Mouse (Mus musculus): Measurements from ENCODE around the gene Polh. TPM values are rescaled to one million over a fixed set of nuclear protein-coding genes. Genes with fewer than 3 reads are reported as not detected.

Polh gene
- polyA plus RNA-seq, 1 experiment from 2014 or later: 10.3 TPM

- DNase-seq (ENCODE audit: low spot score) (no peak), ATAC-seq (ENCODE audit: insufficient number of reproducible peaks, low FRiP score, low TSS enrichment, low read depth) (no peak)
- H3K4me2 ChIP-seq (ENCODE audit: low read depth, severe bottlenecking): no peak overlapping the region
- no peaks in the 10 kb centered on the region for H3K9me3 ChIP-seq (ENCODE audit: control insufficient read depth, low read length)
- no peak overlapping the region for H3K27ac ChIP-seq (replicated peaks; ENCODE audit: low read depth, low read length)
- no peaks in the 10 kb centered on the region for H3K27me3 ChIP-seq (ENCODE audit: control insufficient read depth, insufficient read depth, low read length)
- no peak overlapping the region for H3K9ac ChIP-seq (ENCODE audit: low read length)
- no peaks in the 10 kb centered on the region; the same call in 1 of the 2 replicates for H3K4me1 ChIP-seq (ENCODE audit: control insufficient read depth, insufficient read depth, low read length)
- H3K4me3 ChIP-seq (ENCODE audit: low read depth, low read length): no peak overlapping the region
- WGBS: 91% methylated on average over 12 of the region's 12 CpGs
- H3K36me3 ChIP-seq (ENCODE audit: control insufficient read depth, insufficient read depth, low read length): peaks cover 40% of the 10 kb centered on the region
Measured at GRCm38 (mm10) chr17:46165460-46165859, 37.0 kb downstream of the Polh start.

GRCm38 (mm10) chr17:46164791-46165190 lies 37.7 kb downstream of the Polh start:
- peaks cover 40% of the 10 kb centered on the region for H3K36me3 ChIP-seq (ENCODE audit: control insufficient read depth, insufficient read depth, low read length)
- H3K27ac ChIP-seq (replicated peaks; ENCODE audit: low read depth, low read length): no peak overlapping the region
- H3K4me1 ChIP-seq (ENCODE audit: control insufficient read depth, insufficient read depth, low read length): peaks cover 1% of the 10 kb centered on the region; the same call in 1 of the 2 replicates
- H3K27me3 ChIP-seq (ENCODE audit: control insufficient read depth, insufficient read depth, low read length): no peaks in the 10 kb centered on the region
- WGBS: 95% methylated on average over 10 of the region's 10 CpGs
- H3K4me2 ChIP-seq (ENCODE audit: low read depth, severe bottlenecking): no peak overlapping the region
- H3K9me3 ChIP-seq (ENCODE audit: control insufficient read depth, low read length): no peaks in the 10 kb centered on the region
- DNase-seq (ENCODE audit: low spot score) (no peak), ATAC-seq (ENCODE audit: insufficient number of reproducible peaks, low FRiP score, low TSS enrichment, low read depth) (no peak)
- no peak overlapping the region for H3K4me3 ChIP-seq (ENCODE audit: low read depth, low read length)
- no peak overlapping the region for H3K9ac ChIP-seq (ENCODE audit: low read length)

GRCm38 (mm10) chr17:46164301-46164700 lies 38.1 kb downstream of the Polh start:
- Histone ChIP-seq H3K4me3 (ENCODE audit: low read depth, low read length) (no peak overlapping the region), H3K4me1 (ENCODE audit: control insufficient read depth, insufficient read depth, low read length) (peaks cover 4% of the 10 kb centered on the region; the same call in 1 of the 2 replicates), H3K36me3 (ENCODE audit: control insufficient read depth, insufficient read depth, low read length) (peaks cover 36% of the 10 kb centered on the region), H3K9me3 (ENCODE audit: control insufficient read depth, low read length) (no peaks in the 10 kb centered on the region), H3K27me3 (ENCODE audit: control insufficient read depth, insufficient read depth, low read length) (no peaks in the 10 kb centered on the region), H3K27ac (replicated peaks; ENCODE audit: low read depth, low read length) (no peak overlapping the region), H3K4me2 (ENCODE audit: low read depth, severe bottlenecking) (no peak overlapping the region), H3K9ac (ENCODE audit: low read length) (no peak overlapping the region)
- ATAC-seq (ENCODE audit: insufficient number of reproducible peaks, low FRiP score, low TSS enrichment, low read depth) (no peak), DNase-seq (ENCODE audit: low spot score) (no peak)
- WGBS: 95% methylated on average over 8 of the region's 8 CpGs

GRCm38 (mm10) chr17:46162951-46163421 lies 39.5 kb downstream of the Polh start:
- Histone ChIP-seq H3K4me3 (ENCODE audit: low read depth, low read length) (no peak overlapping the region), H3K4me2 (ENCODE audit: low read depth, severe bottlenecking) (no peak overlapping the region)
- WGBS: 86% methylated on average over 9 of the region's 9 CpGs

GRCm38 (mm10) chr17:46162551-46162950 lies 39.9 kb downstream of the Polh start:
- ATAC-seq (ENCODE audit: insufficient number of reproducible peaks, low FRiP score, low TSS enrichment, low read depth): no peak
- Histone ChIP-seq H3K27ac (replicated peaks; ENCODE audit: low read depth, low read length) (no peak overlapping the region), H3K36me3 (ENCODE audit: control insufficient read depth, insufficient read depth, low read length) (peaks cover 27% of the 10 kb centered on the region), H3K27me3 (ENCODE audit: control insufficient read depth, insufficient read depth, low read length) (no peaks in the 10 kb centered on the region), H3K9ac (ENCODE audit: low read length) (no peak overlapping the region), H3K4me3 (ENCODE audit: low read depth, low read length) (no peak overlapping the region), H3K4me2 (ENCODE audit: low read depth, severe bottlenecking) (no peak overlapping the region), H3K4me1 (ENCODE audit: control insufficient read depth, insufficient read depth, low read length) (peaks cover 4% of the 10 kb centered on the region; the same call in 1 of the 2 replicates), H3K9me3 (ENCODE audit: control insufficient read depth, low read length) (no peaks in the 10 kb centered on the region)
- DNase-seq (ENCODE audit: low spot score): no peak
- 94% methylated on average over 7 of the region's 7 CpGs for WGBS

More at GRCm38 (mm10) chr17:46162951-46163421, 39.5 kb downstream of the Polh start:
- peaks cover 4% of the 10 kb centered on the region; the same call in 1 of the 2 replicates for H3K4me1 ChIP-seq (ENCODE audit: control insufficient read depth, insufficient read depth, low read length)
- ATAC-seq (ENCODE audit: insufficient number of reproducible peaks, low FRiP score, low TSS enrichment, low read depth) (no peak), DNase-seq (ENCODE audit: low spot score) (no peak)
- H3K9me3 ChIP-seq (ENCODE audit: control insufficient read depth, low read length): no peaks in the 10 kb centered on the region
- H3K27ac ChIP-seq (replicated peaks; ENCODE audit: low read depth, low read length): no peak overlapping the region
- H3K9ac ChIP-seq (ENCODE audit: low read length): no peak overlapping the region
- H3K27me3 ChIP-seq (ENCODE audit: control insufficient read depth, insufficient read depth, low read length): no peaks in the 10 kb centered on the region
- H3K36me3 ChIP-seq (ENCODE audit: control insufficient read depth, insufficient read depth, low read length): peaks cover 30% of the 10 kb centered on the region

- no peak for ATAC-seq (ENCODE audit: insufficient number of reproducible peaks, low FRiP score, low TSS enrichment, low read depth)
- Histone ChIP-seq H3K27ac (replicated peaks; ENCODE audit: low read depth, low read length) (no peak overlapping the region), H3K9me3 (ENCODE audit: control insufficient read depth, low read length) (no peaks in the 10 kb centered on the region), H3K27me3 (ENCODE audit: control insufficient read depth, insufficient read depth, low read length) (no peaks in the 10 kb centered on the region), H3K4me2 (ENCODE audit: low read depth, severe bottlenecking) (peak overlapping the region; percentile 76), H3K36me3 (ENCODE audit: control insufficient read depth, insufficient read depth, low read length) (peaks cover 23% of the 10 kb centered on the region), H3K4me3 (ENCODE audit: low read depth, low read length) (peak overlapping the region; percentile 77), H3K4me1 (ENCODE audit: control insufficient read depth, insufficient read depth, low read length) (peaks cover 4% of the 10 kb centered on the region; the same call in 1 of the 2 replicates), H3K9ac (ENCODE audit: low read length) (peak overlapping the region; percentile 79)
- WGBS: 50% methylated on average over 9 of the region's 9 CpGs
- no peak for DNase-seq (ENCODE audit: low spot score)
Measured at GRCm38 (mm10) chr17:46161710-46162109, 40.7 kb downstream of the Polh start.

- Histone ChIP-seq H3K4me3 (ENCODE audit: low read depth, low read length) (peak overlapping the region; percentile 77), H3K9ac (ENCODE audit: low read length) (peak overlapping the region; percentile 79), H3K4me2 (ENCODE audit: low read depth, severe bottlenecking) (peak overlapping the region; percentile 76), H3K27me3 (ENCODE audit: control insufficient read depth, insufficient read depth, low read length) (no peaks in the 10 kb centered on the region), H3K27ac (replicated peaks; ENCODE audit: low read depth, low read length) (peak overlapping the region; percentile 42), H3K9me3 (ENCODE audit: control insufficient read depth, low read length) (no peaks in the 10 kb centered on the region), H3K36me3 (ENCODE audit: control insufficient read depth, insufficient read depth, low read length) (peaks cover 18% of the 10 kb centered on the region), H3K4me1 (ENCODE audit: control insufficient read depth, insufficient read depth, low read length) (peaks cover 4% of the 10 kb centered on the region; the same call in 1 of the 2 replicates)
- 1% methylated on average over 19 of the region's 19 CpGs for WGBS
- DNase-seq (ENCODE audit: low spot score) (peak; percentile 69), ATAC-seq (ENCODE audit: insufficient number of reproducible peaks, low FRiP score, low TSS enrichment, low read depth) (peak; percentile 23; the same call in 1 of the 2 replicates)
Measured at GRCm38 (mm10) chr17:46161179-46161578, 41.3 kb downstream of the Polh start.

- H3K4me1 ChIP-seq (ENCODE audit: control insufficient read depth, insufficient read depth, low read length): peaks cover 4% of the 10 kb centered on the region; the same call in 1 of the 2 replicates
- H3K27ac ChIP-seq (replicated peaks; ENCODE audit: low read depth, low read length): peak within 1 kb of the TSS; percentile 62
- peak within 1 kb of the TSS; percentile 77 for H3K4me3 ChIP-seq (ENCODE audit: low read depth, low read length)
- peak within 1 kb of the TSS; percentile 76 for H3K4me2 ChIP-seq (ENCODE audit: low read depth, severe bottlenecking)
- no peaks in the 10 kb centered on the region for H3K9me3 ChIP-seq (ENCODE audit: control insufficient read depth, low read length)
- ATAC-seq (ENCODE audit: insufficient number of reproducible peaks, low FRiP score, low TSS enrichment, low read depth) (peak; percentile 90), DNase-seq (ENCODE audit: low spot score) (peak; percentile 96)
- WGBS: under 1% methylated on average over 23 of the region's 23 CpGs
- no peaks in the 10 kb centered on the region for H3K27me3 ChIP-seq (ENCODE audit: control insufficient read depth, insufficient read depth, low read length)
- peaks cover 13% of the 10 kb centered on the region for H3K36me3 ChIP-seq (ENCODE audit: control insufficient read depth, insufficient read depth, low read length)
- peak within 1 kb of the TSS; percentile 79 for H3K9ac ChIP-seq (ENCODE audit: low read length)
Measured at GRCm38 (mm10) chr17:46160686-46161085, 41.8 kb downstream of the Polh start, which contains the start of gene Gtpbp2. Gtpbp2 (plus strand) TSS chr17:46161032.
